Mouse (Mus musculus): ENCODE data around the gene Nmur1. TPM values are rescaled to one million over a fixed set of nuclear protein-coding genes. Genes with fewer than 3 reads are reported as not detected.
"Not testable (repeated sequence)": the region's sequence is repeated elsewhere in the genome, so short reads cannot be mapped to it uniquely, and the experiment has no call there.

Gene Nmur1
- not detected in 2 replicates for polyA plus RNA-seq (2016; fragmentation: Nextera tagmentation; extraction: Ambion mirVana)

DNA sequence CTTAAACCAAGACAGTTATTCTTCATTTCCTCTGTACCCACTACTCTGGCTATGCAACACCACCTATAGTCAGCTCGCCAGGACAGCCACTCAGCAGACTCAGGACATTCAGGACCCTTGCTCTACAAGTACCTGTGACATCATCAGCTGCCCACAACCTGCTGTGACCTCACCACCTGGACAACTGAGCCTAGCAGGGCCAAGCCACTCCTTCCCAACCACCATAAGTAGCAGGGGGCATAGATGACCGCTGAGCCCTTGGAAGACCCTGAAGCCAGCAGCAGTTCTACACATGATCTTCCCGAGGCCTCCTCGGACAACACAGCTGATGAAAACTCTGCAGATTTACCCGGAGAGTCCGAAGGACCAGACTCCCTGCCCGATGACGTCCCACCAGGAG, at the start of gene Nmur1, which contains the start of gene Tex44:
Gene Nmur1 (minus strand): TSS at position 101 of the 400 bp plus-strand sequence.
Gene Tex44 (plus strand): TSS at position 202 of the 400 bp plus-strand sequence.
- 88% methylated on average over 8 of the region's 8 CpGs for WGBS
- DNase-seq (ENCODE audit: low spot score), result no peak
- Histone ChIP-seq H3K4me3 (peak within 1 kb of the TSS; percentile 37), H3K36me3 (no peaks in the 10 kb centered on the region), H3K27ac (replicated peaks) (peak within 1 kb of the TSS; percentile 89), H3K4me1 (peaks cover 33% of the 10 kb centered on the region), H3K9me3 (replicated peaks) (no peaks in the 10 kb centered on the region), H3K27me3 (ENCODE audit: low read depth, poor library complexity, severe bottlenecking) (no peaks in the 10 kb centered on the region)

DNA sequence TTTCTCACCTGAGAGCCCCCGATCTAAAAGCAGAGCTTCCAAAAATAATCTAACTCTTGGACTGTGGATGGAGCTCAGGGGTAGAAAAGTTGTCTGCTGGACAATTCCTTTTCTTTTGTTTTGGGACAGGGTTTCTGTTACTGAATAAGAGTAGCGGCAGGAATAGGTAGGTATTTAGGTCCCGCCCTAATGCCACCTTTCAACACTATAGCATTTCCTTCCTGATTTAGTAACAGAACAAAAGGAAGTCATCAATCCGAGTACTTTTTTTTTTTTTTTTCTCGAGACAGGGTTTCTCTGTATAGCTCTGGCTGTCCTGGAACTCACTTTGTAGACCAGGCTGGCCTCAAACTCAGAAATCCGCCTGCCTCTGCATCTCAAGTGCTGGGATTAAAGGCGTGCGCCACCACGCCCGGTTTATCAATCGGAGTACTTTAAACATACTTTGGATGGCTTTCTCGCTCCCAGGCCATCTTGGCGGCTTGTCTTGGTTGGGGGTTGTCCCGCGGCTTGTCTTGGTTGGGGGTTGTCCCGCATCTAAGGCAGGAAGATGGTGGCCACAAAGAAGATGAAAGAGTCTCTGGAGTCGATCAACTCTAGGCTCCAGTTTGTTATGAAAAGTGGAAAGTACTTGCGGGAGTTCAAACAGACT, 47.2 kb upstream of the Nmur1 start:
- 95% methylated on average over 18 of the region's 18 CpGs for WGBS
- H3K4me1 ChIP-seq, result peaks cover 18% of the 10 kb centered on the region
- no peak for DNase-seq (ENCODE audit: low spot score)
- H3K27me3 ChIP-seq (ENCODE audit: low read depth, poor library complexity, severe bottlenecking), result no peaks in the 10 kb centered on the region
- H3K9me3 ChIP-seq (replicated peaks), result no peaks in the 10 kb centered on the region
- peak overlapping the region; percentile 82 for H3K27ac ChIP-seq (replicated peaks)
- H3K4me3 ChIP-seq, result no peak overlapping the region
- H3K36me3 ChIP-seq, result no peaks in the 10 kb centered on the region

GRCm38 (mm10) chr1:86472197-86472952, 46.3 kb upstream of the Nmur1 start:
- Histone ChIP-seq H3K27me3 (ENCODE audit: low read depth, poor library complexity, severe bottlenecking) (no peaks in the 10 kb centered on the region), H3K9me3 (replicated peaks) (no peaks in the 10 kb centered on the region), H3K36me3 (no peaks in the 10 kb centered on the region), H3K27ac (replicated peaks) (peak overlapping the region; percentile 82), H3K4me1 (peaks cover 18% of the 10 kb centered on the region), H3K4me3 (peak overlapping the region; percentile 41)
- WGBS, result 28% methylated on average over 31 of the region's 31 CpGs
- DNase-seq (ENCODE audit: low spot score), result peak; percentile 52

DNA sequence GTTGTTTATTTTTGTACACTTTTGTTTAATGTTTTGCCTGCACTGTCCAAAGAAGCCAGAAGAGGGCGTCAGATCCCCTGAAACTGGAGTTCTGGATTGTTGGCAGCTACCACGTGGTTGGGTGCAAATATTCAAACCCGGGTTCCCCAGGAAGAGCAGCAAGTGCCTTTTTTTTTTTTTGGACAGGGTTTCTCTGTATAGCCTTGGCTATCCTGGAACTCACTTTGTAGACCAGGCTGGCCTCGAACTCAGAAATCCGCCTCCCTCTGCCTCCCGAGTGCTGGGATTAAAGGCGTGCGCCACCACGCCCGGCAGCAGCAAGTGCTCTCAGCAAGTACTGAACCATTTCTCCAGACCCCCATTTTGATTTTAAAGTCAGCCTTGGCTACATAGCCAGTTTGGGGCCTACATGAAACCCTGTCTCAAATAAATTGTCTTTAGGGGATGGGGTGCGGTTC, 45.5 kb upstream of the Nmur1 start:
- not testable (repeated sequence) for H3K9me3 ChIP-seq (replicated peaks)
- WGBS, result 75% methylated on average over 11 of the region's 11 CpGs

DNA sequence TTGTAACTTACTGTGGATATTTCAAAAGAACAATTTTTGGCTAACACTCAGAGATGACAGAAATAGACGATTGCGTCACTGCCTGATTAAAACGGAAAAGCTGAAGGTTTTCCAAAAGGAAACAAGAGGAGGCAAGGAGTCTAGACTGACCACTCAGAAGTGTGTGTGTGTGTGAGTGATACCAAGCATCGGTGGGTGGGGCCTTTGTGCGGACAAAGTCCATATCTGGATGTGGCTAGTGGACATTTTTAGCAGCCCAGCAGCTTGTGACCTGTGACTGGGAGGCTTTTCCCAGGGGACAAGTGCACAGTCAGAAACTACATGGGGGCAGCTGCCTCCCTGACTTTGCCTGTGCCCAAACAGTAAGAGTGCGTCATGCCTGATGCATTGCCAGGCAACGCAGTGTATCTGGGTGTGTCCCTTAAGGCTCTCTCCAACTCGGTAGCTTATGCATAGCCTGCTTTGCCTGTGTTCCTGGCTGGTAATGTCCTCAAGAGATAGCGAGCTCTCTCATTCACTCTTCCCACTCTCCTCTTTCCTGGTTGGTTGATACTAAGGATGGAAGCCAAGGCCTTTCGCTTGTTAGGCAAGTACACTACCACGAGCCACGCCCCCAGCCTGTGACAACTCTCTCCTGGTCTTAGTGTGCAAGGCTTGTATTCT, 44.6 kb upstream of the Nmur1 start:
- Histone ChIP-seq H3K9me3 (replicated peaks) (no peaks in the 10 kb centered on the region), H3K27ac (replicated peaks) (peak overlapping the region; percentile 39; the same call in 1 of the 2 replicates), H3K4me3 (no peak overlapping the region), H3K4me1 (peaks cover 18% of the 10 kb centered on the region), H3K27me3 (ENCODE audit: low read depth, poor library complexity, severe bottlenecking) (no peaks in the 10 kb centered on the region), H3K36me3 (no peaks in the 10 kb centered on the region)
- DNase-seq (ENCODE audit: low spot score), result no peak
- WGBS, result 82% methylated on average over 12 of the region's 12 CpGs

More for the DNA sequence above, 45.5 kb upstream of the Nmur1 start:
- not testable (repeated sequence) for H3K36me3 ChIP-seq; DNase-seq (ENCODE audit: low spot score); H3K27me3 ChIP-seq (ENCODE audit: low read depth, poor library complexity, severe bottlenecking)
- peaks cover 18% of the 10 kb centered on the region for H3K4me1 ChIP-seq
- H3K27ac ChIP-seq (replicated peaks), result peak overlapping the region; percentile 82
- H3K4me3 ChIP-seq, result peak overlapping the region; percentile 41; the same call in 1 of the 2 replicates

GRCm38 (mm10) chr1:86469876-86470275, 43.8 kb upstream of the Nmur1 start:
- no peaks in the 10 kb centered on the region for H3K36me3 ChIP-seq
- no peak overlapping the region for H3K4me3 ChIP-seq
- DNase-seq (ENCODE audit: low spot score), result no peak
- H3K27ac ChIP-seq (replicated peaks), result no peak overlapping the region; the same call in 1 of the 2 replicates
- WGBS, result 97% methylated on average over 4 of the region's 4 CpGs
- no peaks in the 10 kb centered on the region for H3K9me3 ChIP-seq (replicated peaks)
- peaks cover 20% of the 10 kb centered on the region for H3K4me1 ChIP-seq
- no peaks in the 10 kb centered on the region for H3K27me3 ChIP-seq (ENCODE audit: low read depth, poor library complexity, severe bottlenecking)

DNA sequence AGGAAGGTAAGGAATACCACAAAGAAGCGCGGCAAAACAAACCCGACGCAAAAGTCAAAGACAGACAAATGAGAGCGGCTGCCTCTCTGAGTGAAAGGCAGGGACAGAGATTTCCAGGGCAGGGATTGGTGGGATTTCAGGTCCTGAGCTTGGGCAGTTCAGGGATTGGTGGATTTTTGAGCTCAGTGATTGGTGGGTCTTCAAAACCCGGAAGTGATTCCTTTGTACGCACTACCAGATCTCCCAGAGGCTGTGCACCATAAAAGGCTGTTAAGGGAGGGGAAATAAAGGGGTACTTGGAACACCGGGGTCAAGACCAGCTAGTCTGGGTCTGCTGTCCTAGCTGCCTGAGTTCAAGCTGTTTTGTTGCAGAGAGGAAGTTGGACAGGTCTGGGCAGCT, 41.4 kb upstream of the Nmur1 start:
- Histone ChIP-seq H3K4me1 (peaks cover 22% of the 10 kb centered on the region), H3K36me3 (no peaks in the 10 kb centered on the region), H3K9me3 (replicated peaks) (no peaks in the 10 kb centered on the region), H3K27me3 (ENCODE audit: low read depth, poor library complexity, severe bottlenecking) (no peaks in the 10 kb centered on the region), H3K27ac (replicated peaks) (no peak overlapping the region), H3K4me3 (no peak overlapping the region)
- 90% methylated on average over 8 of the region's 8 CpGs for WGBS
- no peak for DNase-seq (ENCODE audit: low spot score)

DNA sequence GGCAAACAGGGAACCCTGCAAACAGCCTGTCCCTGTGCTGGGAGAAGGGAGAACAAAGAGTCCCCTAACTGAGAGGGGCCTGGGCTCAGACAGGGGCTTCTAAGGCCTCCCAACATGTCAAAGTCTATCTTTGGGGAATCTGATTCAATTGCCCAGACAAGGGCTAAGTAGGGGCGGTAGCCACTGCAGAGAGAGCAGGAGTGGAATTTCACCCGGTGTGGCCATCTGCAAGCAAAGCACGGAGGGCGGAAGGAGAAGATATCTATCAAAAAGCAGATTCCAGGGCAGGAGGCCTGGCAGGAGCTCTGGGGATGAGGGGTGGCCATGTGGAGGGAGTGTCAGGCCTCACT, 38.8 kb upstream of the Nmur1 start:
- no peaks in the 10 kb centered on the region for H3K27me3 ChIP-seq (ENCODE audit: low read depth, poor library complexity, severe bottlenecking)
- WGBS, result 63% methylated on average over 4 of the region's 4 CpGs
- H3K4me1 ChIP-seq, result peaks cover 9% of the 10 kb centered on the region
- H3K27ac ChIP-seq (replicated peaks), result peak overlapping the region; percentile 81
- DNase-seq (ENCODE audit: low spot score), result peak; percentile 31
- H3K36me3 ChIP-seq, result no peaks in the 10 kb centered on the region
- H3K4me3 ChIP-seq, result no peak overlapping the region
- peaks cover 4% of the 10 kb centered on the region; the same call in 1 of the 2 replicates for H3K9me3 ChIP-seq (replicated peaks)

DNA sequence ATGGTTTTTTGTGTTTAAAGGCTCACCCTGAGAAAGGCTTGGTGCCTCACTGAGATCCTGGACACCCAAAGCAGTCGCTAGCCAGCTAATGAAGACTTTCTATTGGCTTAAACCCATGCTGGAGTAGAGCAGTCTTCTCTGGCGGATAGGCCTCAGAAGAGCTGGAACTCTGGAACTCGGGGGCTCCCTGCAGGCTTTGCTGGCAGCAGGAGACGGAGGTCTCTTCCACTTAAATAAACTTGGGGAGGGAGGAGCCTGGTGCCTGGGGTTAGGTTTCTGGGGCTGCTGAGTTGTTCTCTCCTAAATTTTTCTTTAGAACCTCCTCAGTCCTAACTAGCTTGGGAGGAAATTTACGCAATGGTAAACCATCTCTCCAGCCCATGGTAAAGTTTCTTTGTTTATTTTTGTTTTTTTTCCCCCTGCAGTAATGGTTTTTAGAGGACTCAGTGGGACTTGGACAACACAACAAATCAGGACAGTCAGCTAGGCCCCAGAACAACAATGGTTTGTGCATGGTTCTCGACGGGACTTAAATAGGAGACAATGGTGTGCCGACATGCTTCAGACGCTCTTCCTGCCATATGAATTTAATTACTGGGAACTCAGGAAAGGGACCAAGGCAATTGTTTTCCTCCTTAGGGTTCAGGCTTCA, 38.3 kb upstream of the Nmur1 start:
- WGBS, result 47% methylated on average over 9 of the region's 9 CpGs
- Histone ChIP-seq H3K36me3 (no peaks in the 10 kb centered on the region), H3K27me3 (ENCODE audit: low read depth, poor library complexity, severe bottlenecking) (no peaks in the 10 kb centered on the region), H3K4me3 (no peak overlapping the region), H3K9me3 (replicated peaks) (peaks cover 4% of the 10 kb centered on the region; the same call in 1 of the 2 replicates), H3K27ac (replicated peaks) (peak overlapping the region; percentile 81), H3K4me1 (peaks cover 9% of the 10 kb centered on the region)
- peak; percentile 19 for DNase-seq (ENCODE audit: low spot score)

GRCm38 (mm10) chr1:86459371-86459770, 33.3 kb upstream of the Nmur1 start:
- no peaks in the 10 kb centered on the region for H3K36me3 ChIP-seq
- 85% methylated on average over 4 of the region's 4 CpGs for WGBS

DNA sequence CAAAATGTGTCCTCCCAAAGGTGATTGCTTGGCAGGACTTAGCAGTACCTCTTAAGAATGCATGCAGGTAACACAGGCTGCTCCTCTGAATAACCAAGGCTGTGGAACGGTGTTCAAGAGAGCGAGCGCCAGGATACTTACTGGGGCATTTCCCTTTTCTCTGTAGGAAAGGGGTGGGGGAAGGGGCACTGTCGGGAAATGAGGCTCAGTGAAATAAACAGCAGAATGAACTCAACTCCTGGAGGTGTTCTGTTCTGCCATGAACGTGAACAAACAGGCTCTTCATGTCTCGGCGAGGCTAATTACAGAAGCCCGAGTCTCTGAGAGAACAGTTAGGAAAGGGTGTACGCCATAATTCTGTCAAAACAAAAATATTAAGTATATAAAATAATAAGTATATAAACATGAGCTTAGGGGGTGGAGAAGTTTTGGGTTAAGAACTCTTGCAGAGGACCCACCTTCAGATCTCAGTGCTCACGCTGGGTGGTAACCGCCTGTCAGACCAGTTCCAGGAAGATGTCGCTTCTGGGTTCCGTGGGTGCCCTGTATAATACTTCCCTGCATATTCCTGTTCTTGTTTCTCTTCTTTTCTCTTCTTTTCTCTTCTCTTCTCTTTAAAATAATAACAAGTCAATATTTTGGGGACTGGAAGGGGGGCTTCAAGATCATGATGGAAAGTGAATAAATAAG, 31.0 kb upstream of the Nmur1 start:
- 0 out of 2 replicates have a peak, but pooled peaks cover 4% of the 10 kb centered on the region for H3K27me3 ChIP-seq (ENCODE audit: low read depth, poor library complexity, severe bottlenecking)

More at GRCm38 (mm10) chr1:86459371-86459770, 33.3 kb upstream of the Nmur1 start:
- H3K9me3 ChIP-seq (replicated peaks), result peaks cover 4% of the 10 kb centered on the region; the same call in 1 of the 2 replicates
- DNase-seq (ENCODE audit: low spot score), result no peak
- H3K4me1 ChIP-seq, result peaks cover 12% of the 10 kb centered on the region
- no peak overlapping the region for H3K4me3 ChIP-seq
- 0 out of 2 replicates have a peak, but pooled peaks cover 4% of the 10 kb centered on the region for H3K27me3 ChIP-seq (ENCODE audit: low read depth, poor library complexity, severe bottlenecking)
- no peak overlapping the region for H3K27ac ChIP-seq (replicated peaks)

DNA sequence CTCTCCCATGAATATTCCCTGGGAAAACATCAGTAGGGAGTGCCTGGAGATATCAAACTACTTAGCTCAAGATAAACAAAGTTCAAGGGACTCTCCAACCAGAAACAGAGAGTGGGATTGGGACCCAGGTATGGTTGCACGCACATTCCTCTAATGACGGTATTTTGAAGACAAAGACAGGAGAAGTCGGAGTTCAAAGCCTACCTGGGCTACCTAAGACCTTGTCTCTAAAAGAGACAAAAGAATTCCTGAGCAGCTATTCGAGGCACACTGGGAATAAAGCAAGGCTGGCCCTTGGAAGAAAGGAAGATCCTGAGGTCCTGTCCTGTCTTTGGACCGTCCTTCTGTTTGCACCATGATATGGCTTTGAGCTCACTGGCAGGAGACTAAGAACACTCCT, 26.7 kb upstream of the Nmur1 start:
- whole genome bisulfite sequencing, result 82% methylated on average over 5 of the region's 5 CpGs
- H3K36me3 ChIP-seq, result no peaks in the 10 kb centered on the region
- no peaks in the 10 kb centered on the region for H3K27me3 ChIP-seq (ENCODE audit: low read depth, poor library complexity, severe bottlenecking)
- no peak for DNase-seq (ENCODE audit: low spot score)
- H3K4me3 ChIP-seq, result no peak overlapping the region
- no peaks in the 10 kb centered on the region for H3K9me3 ChIP-seq (replicated peaks)
- H3K4me1 ChIP-seq, result peaks cover 5% of the 10 kb centered on the region
- no peak overlapping the region for H3K27ac ChIP-seq (replicated peaks)

More for the DNA sequence above, 31.0 kb upstream of the Nmur1 start:
- Histone ChIP-seq H3K4me3 (no peak overlapping the region), H3K9me3 (replicated peaks) (peaks cover 4% of the 10 kb centered on the region; the same call in 1 of the 2 replicates), H3K27ac (replicated peaks) (no peak overlapping the region), H3K36me3 (no peaks in the 10 kb centered on the region), H3K4me1 (peaks cover 10% of the 10 kb centered on the region)
- no peak for DNase-seq (ENCODE audit: low spot score)
- 74% methylated on average over 13 of the region's 13 CpGs for WGBS
